Mouse (Mus musculus): ENCODE measurements around the gene Gm49396.

DNA sequence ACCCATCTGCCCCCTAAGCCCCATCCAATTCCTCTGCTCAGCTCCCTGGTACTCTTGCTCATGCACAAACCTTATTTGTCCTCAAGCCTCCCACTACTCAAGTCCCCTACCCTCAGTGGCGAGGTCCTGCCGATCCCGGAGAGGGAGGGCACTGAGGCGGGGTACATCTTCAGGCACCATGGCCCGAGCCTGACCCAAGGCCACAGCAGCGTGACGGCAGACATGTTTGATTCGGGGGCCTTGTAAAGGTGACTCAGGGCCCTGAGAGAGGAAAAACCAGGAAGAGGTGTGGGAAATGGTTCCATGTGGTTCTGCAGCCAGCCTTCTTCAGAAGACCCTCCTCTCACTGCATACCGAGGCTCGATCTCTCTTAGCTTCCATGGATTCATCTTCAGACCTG lies 21.2 kb downstream of the Gm49396 start:
- TF ChIP-seq POLR2A (IDR thresholded peaks at IDR 0.05; ENCODE audit: borderline replicate concordance, extremely low read depth, insufficient read depth, insufficient read length, poor library complexity, severe bottlenecking), result no peak
- TF ChIP-seq CTCF (IDR thresholded peaks at IDR 0.05; ENCODE audit: borderline replicate concordance, extremely low read depth, insufficient read depth, insufficient read length), result no peak

All from brain, embryonic 14.5 days (tissue).